29 mouse cellular contexts compared by ENCODE assay signal in genomic region chr17:52036479-52036878, GRCm38 (mm10).
DNase-seq lines count a peak whose midpoint lies in the region; ATAC-seq and TF ChIP-seq lines count a peak whose summit lies in the region.
"Had no signal": no experiment of that assay in that cellular context is flagged by ENCODE, and none has a peak within 500 bp of the region (broad histone marks: within the 10 kb centered on the region; RNA-seq: fewer than 3 reads in every experiment).

No protein-coding gene starts in this region.

- no peaks in the 10 kb centered on the region for H3K4me1 ChIP-seq in kidney, embryonic 16.5 days (ENCODE audit: insufficient read depth, low read length)
- peaks cover 4% of the 10 kb centered on the region for H3K4me1 ChIP-seq in thymus, adult 2 months (replicated peaks; ENCODE audit: control insufficient read depth, insufficient read depth, low read length)
- H3K4me1 ChIP-seq: forebrain, embryonic 13.5 days; heart, embryonic 10.5 days; hindbrain, embryonic 12.5 days; limb, embryonic 12.5 days; liver, embryonic 15.5 days; midbrain, embryonic 12.5 days; neural tube, embryonic 13.5 days had no signal

- no peak for TF ChIP-seq CTCF in thymus, adult 2 months (IDR thresholded peaks at IDR 0.05; ENCODE audit: borderline replicate concordance, control insufficient read depth, extremely low read depth, insufficient read depth, low read length, poor library complexity)

- no peaks in the 10 kb centered on the region for H3K27me3 ChIP-seq in kidney, embryonic 16.5 days (ENCODE audit: insufficient read depth, low read length)
- H3K27me3 ChIP-seq in thymus, adult 2 months (ENCODE audit: control insufficient read depth, insufficient read depth, low read length) = no peaks in the 10 kb centered on the region
- H3K27me3 ChIP-seq: CH12.LX; forebrain, embryonic 13.5 days; hindbrain, embryonic 12.5 days; limb, embryonic 12.5 days; liver, embryonic 15.5 days; midbrain, embryonic 12.5 days; neural tube, embryonic 13.5 days had no signal

- DNase-seq in kidney, adult 8-10 months = no peak
- peak; percentile 28 for DNase-seq in thymus, adult 2 months
- peak; percentile 21 to 42 for DNase-seq in thymus, postnatal 36 days
- no peak for DNase-seq in adrenal gland, postnatal 25 days
- DNase-seq: adrenal gland, postnatal 10 days; cerebellum, adult 11-12 months; cerebellum, adult 9-11 months; gastrocnemius, postnatal 14 days; heart, postnatal 36 days; kidney, adult 18-20 months; kidney, postnatal 10 days; lung, embryonic 14.5 days; right cerebral cortex, postnatal 4 days had no signal

- no peak for TF ChIP-seq POLR2A in thymus, adult 2 months (IDR thresholded peaks at IDR 0.05; ENCODE audit: control insufficient read depth, extremely low read depth, insufficient read depth, low read length, poor library complexity)

- no peaks in the 10 kb centered on the region for H3K36me3 ChIP-seq in kidney, embryonic 16.5 days (ENCODE audit: insufficient read depth, low read length)
- H3K36me3 ChIP-seq in thymus, adult 2 months (ENCODE audit: control insufficient read depth, insufficient read depth, low read length) = no peaks in the 10 kb centered on the region
- H3K36me3 ChIP-seq: heart, embryonic 10.5 days; hindbrain, embryonic 12.5 days; limb, embryonic 12.5 days; liver, embryonic 15.5 days; midbrain, embryonic 12.5 days; neural tube, embryonic 13.5 days had no signal

- H3K4me2 ChIP-seq in kidney, embryonic 16.5 days (replicated peaks; ENCODE audit: low read depth, low read length) = no peak overlapping the region
- H3K4me2 ChIP-seq: forebrain, embryonic 13.5 days; hindbrain, embryonic 12.5 days; limb, embryonic 12.5 days; liver, embryonic 15.5 days; lung, embryonic 14.5 days; midbrain, embryonic 12.5 days; neural tube, embryonic 13.5 days had no signal

- H3K27ac ChIP-seq in kidney, embryonic 16.5 days (ENCODE audit: low read length) = no peak overlapping the region
- peak overlapping the region; percentile 4; the same call in 1 of the 2 replicates for H3K27ac ChIP-seq in thymus, adult 2 months (ENCODE audit: control insufficient read depth, insufficient read depth, low read length)
- H3K27ac ChIP-seq: forebrain, embryonic 13.5 days; heart, embryonic 10.5 days; hindbrain, embryonic 12.5 days; hindbrain, postnatal 0 days; left cerebral cortex, adult 2 months; limb, embryonic 12.5 days; liver, embryonic 15.5 days; midbrain, embryonic 12.5 days; neural tube, embryonic 13.5 days had no signal

- 81% methylated on average over 4 of the region's 4 CpGs for WGBS in kidney, embryonic 16.5 days
- 57% methylated on average over 4 of the region's 4 CpGs for WGBS in thymus, adult 2 months

- no peaks in the 10 kb centered on the region for H3K9me3 ChIP-seq in kidney, embryonic 16.5 days (ENCODE audit: low read length)
- H3K9me3 ChIP-seq: forebrain, embryonic 13.5 days; heart, embryonic 10.5 days; hindbrain, embryonic 12.5 days; limb, embryonic 12.5 days; liver, embryonic 15.5 days; midbrain, embryonic 12.5 days; neural tube, embryonic 13.5 days had no signal

- no peak overlapping the region for H3K4me3 ChIP-seq in kidney, embryonic 16.5 days (ENCODE audit: low read length)
- no peak overlapping the region for H3K4me3 ChIP-seq in thymus, adult 2 months (ENCODE audit: control insufficient read depth, insufficient read depth, low read length)
- H3K4me3 ChIP-seq: erythroblast, embryonic 14.5 days; forebrain, embryonic 13.5 days; heart, embryonic 10.5 days; hindbrain, embryonic 12.5 days; left cerebral cortex, adult 2 months; limb, embryonic 12.5 days; liver, embryonic 15.5 days; midbrain, embryonic 12.5 days; myocyte; neural tube, embryonic 13.5 days had no signal

- H3K9ac ChIP-seq in kidney, embryonic 16.5 days (replicated peaks; ENCODE audit: low read length) = no peak overlapping the region
- H3K9ac ChIP-seq: forebrain, embryonic 13.5 days; hindbrain, embryonic 12.5 days; limb, embryonic 12.5 days; liver, embryonic 15.5 days; lung, embryonic 14.5 days; midbrain, embryonic 12.5 days; neural tube, embryonic 13.5 days had no signal

- ATAC-seq in kidney, embryonic 16.5 days (ENCODE audit: low FRiP score, low TSS enrichment) = peak; percentile 70; the same call in 1 of the 2 replicates
- peak; percentile 46 for ATAC-seq in activated CD4-positive, CD25-positive, alpha-beta regulatory T cell, adult 4 months
- ATAC-seq in cerebellum, adult (ENCODE audit: insufficient number of reproducible peaks, low FRiP score, low TSS enrichment) = no peak
- ATAC-seq in megakaryocyte, adult 5-6 weeks (ENCODE audit: poor library complexity, severe bottlenecking) = no peak
- ATAC-seq: forebrain, embryonic 13.5 days; hindbrain, postnatal 0 days had no signal

Comparison
In these comparisons a context has a peak if more than half of its experiments do, and no peak if none do; other contexts are left out.
1. ATAC-seq: peak in kidney, embryonic 16.5 days (single experiment) and activated CD4-positive, CD25-positive, alpha-beta regulatory T cell, adult 4 months (single experiment); none in cerebellum, adult (single experiment) and megakaryocyte, adult 5-6 weeks (single experiment).
2. DNase-seq: peak in thymus, adult 2 months (single experiment) and thymus, postnatal 36 days (2 of 2); none in kidney, adult 8-10 months (0 of 2) and adrenal gland, postnatal 25 days (single experiment).